Mouse (Mus musculus): ENCODE results near the gene Gm10668. TPM values are rescaled to one million over a fixed set of nuclear protein-coding genes. Genes with fewer than 3 reads are reported as not detected.
"Not testable (repeated sequence)": the region's sequence is repeated elsewhere in the genome, so short reads cannot be mapped to it uniquely, and the experiment has no call there.

The Gm10668 gene
- not detected in 2 replicates for polyA plus RNA-seq (2015; fragmentation: Nextera tagmentation; extraction: Ambion mirVana)

- no CpG with 5 or more reads among the region's 1 CpGs for WGBS
- not testable (repeated sequence) for H3K4me2 ChIP-seq (replicated peaks)
Observed at GRCm38 (mm10) chr7:20730524-20730923, at the start of gene Gm10668. Gm10668 (minus strand) TSS chr7:20730624.

GRCm38 (mm10) chr7:20770885-20771284 lies 40.5 kb upstream of the Gm10668 start, which contains the start of gene Vmn1r112:
Vmn1r112 (plus strand) TSS chr7:20771185.
- not testable (repeated sequence) for H3K9me3 ChIP-seq (replicated peaks); H3K27ac ChIP-seq (replicated peaks); H3K27me3 ChIP-seq; H3K36me3 ChIP-seq; H3K4me2 ChIP-seq (replicated peaks); H3K4me3 ChIP-seq (replicated peaks); H3K9ac ChIP-seq; ATAC-seq (ENCODE audit: insufficient number of reproducible peaks, low FRiP score, low TSS enrichment, low read depth); H3K4me1 ChIP-seq
- WGBS, result no CpG with 5 or more reads among the region's 3 CpGs

More at GRCm38 (mm10) chr7:20730524-20730923, at the start of gene Gm10668:
- not testable (repeated sequence) for H3K27me3 ChIP-seq; H3K27ac ChIP-seq (replicated peaks); H3K9me3 ChIP-seq (replicated peaks); H3K36me3 ChIP-seq; ATAC-seq (ENCODE audit: insufficient number of reproducible peaks, low FRiP score, low TSS enrichment, low read depth); H3K9ac ChIP-seq; H3K4me3 ChIP-seq (replicated peaks); H3K4me1 ChIP-seq

GRCm38 (mm10) chr7:20703116-20703515 lies 27.3 kb downstream of the Gm10668 start, which contains the start of gene Vmn1r111:
Vmn1r111 (minus strand) TSS chr7:20703216.
- H3K36me3 ChIP-seq; H3K4me2 ChIP-seq (replicated peaks); H3K4me3 ChIP-seq (replicated peaks); H3K27ac ChIP-seq (replicated peaks); H3K4me1 ChIP-seq; H3K27me3 ChIP-seq; H3K9me3 ChIP-seq (replicated peaks); H3K9ac ChIP-seq; ATAC-seq (ENCODE audit: insufficient number of reproducible peaks, low FRiP score, low TSS enrichment, low read depth): not testable (repeated sequence)
- no CpG with 5 or more reads among the region's 2 CpGs for WGBS

Other genes starting within 250 kb of the Gm10668 start
- not detected in 2 replicates for gene Vmn1r103, start 220.1 kb downstream of the Gm10668 start, polyA plus RNA-seq (2015; fragmentation: Nextera tagmentation; extraction: Ambion mirVana)
- not detected in 2 replicates for gene Vmn1r104, start 196.8 kb downstream of the Gm10668 start, polyA plus RNA-seq (2015; fragmentation: Nextera tagmentation; extraction: Ambion mirVana)
- not detected in 2 replicates for gene Gm5726, start 184.9 kb downstream of the Gm10668 start, polyA plus RNA-seq (2015; fragmentation: Nextera tagmentation; extraction: Ambion mirVana)
- not detected in 2 replicates for gene Gm4141, start 154.4 kb downstream of the Gm10668 start, polyA plus RNA-seq (2015; fragmentation: Nextera tagmentation; extraction: Ambion mirVana)
- not detected in 2 replicates for gene Gm4513, start 131.6 kb downstream of the Gm10668 start, polyA plus RNA-seq (2015; fragmentation: Nextera tagmentation; extraction: Ambion mirVana)
- gene Vmn1r107, start 61.7 kb downstream of the Gm10668 start, polyA plus RNA-seq (2015; fragmentation: Nextera tagmentation; extraction: Ambion mirVana), result not detected in 2 replicates
- gene Vmn1r111, start 27.4 kb downstream of the Gm10668 start, polyA plus RNA-seq (2015; fragmentation: Nextera tagmentation; extraction: Ambion mirVana), result not detected in 2 replicates
- not detected in 2 replicates for gene Vmn1r112, start 40.6 kb upstream of the Gm10668 start, polyA plus RNA-seq (2015; fragmentation: Nextera tagmentation; extraction: Ambion mirVana)
- not detected in 2 replicates for gene Vmn1r113, start 56.7 kb upstream of the Gm10668 start, polyA plus RNA-seq (2015; fragmentation: Nextera tagmentation; extraction: Ambion mirVana)
- not detected in 2 replicates for gene Vmn1r114, start 81.6 kb upstream of the Gm10668 start, polyA plus RNA-seq (2015; fragmentation: Nextera tagmentation; extraction: Ambion mirVana)
- not detected in 2 replicates for gene Vmn1r115, start 114.4 kb upstream of the Gm10668 start, polyA plus RNA-seq (2015; fragmentation: Nextera tagmentation; extraction: Ambion mirVana)
- not detected in 2 replicates for gene Vmn1r116, start 141.6 kb upstream of the Gm10668 start, polyA plus RNA-seq (2015; fragmentation: Nextera tagmentation; extraction: Ambion mirVana)
- not detected in 2 replicates for gene Vmn1r117, start 153.5 kb upstream of the Gm10668 start, polyA plus RNA-seq (2015; fragmentation: Nextera tagmentation; extraction: Ambion mirVana)
- gene Vmn1r118, start 181.7 kb upstream of the Gm10668 start, polyA plus RNA-seq (2015; fragmentation: Nextera tagmentation; extraction: Ambion mirVana), result not detected in 2 replicates